Mouse (Mus musculus): Measurements from ENCODE around the gene Moxd2. TPM values are rescaled to one million over a fixed set of nuclear protein-coding genes. Genes with fewer than 3 reads are reported as not detected.

Moxd2 gene
- polyA plus RNA-seq, 1 experiment: not detected

- H3K27me3 ChIP-seq (ENCODE audit: control insufficient read depth, insufficient read depth, low read length): no peaks in the 10 kb centered on the region
- DNase-seq (ENCODE audit: low read depth in 1 of 2, low spot score in 2 of 2): no peak
- H3K36me3 ChIP-seq (ENCODE audit: control insufficient read depth, insufficient read depth, low read length): no peaks in the 10 kb centered on the region
- H3K4me1 ChIP-seq (ENCODE audit: control insufficient read depth, insufficient read depth, insufficient read length): no peaks in the 10 kb centered on the region
- H3K4me3 ChIP-seq (ENCODE audit: extremely low read depth, insufficient read depth, insufficient read length): no peak overlapping the region
- no peak overlapping the region for H3K27ac ChIP-seq (ENCODE audit: insufficient read depth, low read length)
- TF ChIP-seq POLR2A (IDR thresholded peaks at IDR 0.05; ENCODE audit: low read depth, low read length): no peak
- TF ChIP-seq CTCF (IDR thresholded peaks at IDR 0.05; ENCODE audit: extremely low read depth, insufficient read depth, insufficient read length, insufficient replicate concordance): no peak
Observed at GRCm38 (mm10) chr6:40845283-40845682, 42.0 kb downstream of the Moxd2 start.

Other genes with a start within 250 kb of the Moxd2 start
- not detected in 2 replicates for gene Prss58, start 12.9 kb upstream of the Moxd2 start, polyA plus RNA-seq (2012; rRNA removed)
- gene 1700074P13Rik, start 53.1 kb upstream of the Moxd2 start, polyA plus RNA-seq (2012; rRNA removed): not detected in 2 replicates
- gene Gm4744, start 64.4 kb upstream of the Moxd2 start, polyA plus RNA-seq (2012; rRNA removed): 0.16 TPM in 1 of 2 replicates, not detected in the other
- gene 1810009J06Rik, start 77.3 kb upstream of the Moxd2 start, polyA plus RNA-seq (2012; rRNA removed): 0.15 and 2.3 TPM in 2 replicates
- 0.41 TPM in 1 of 2 replicates, not detected in the other for gene Gm2663, start 112.0 kb upstream of the Moxd2 start, polyA plus RNA-seq (2012; rRNA removed)
- gene 2210010C04Rik, start 148.0 kb upstream of the Moxd2 start, polyA plus RNA-seq (2012; rRNA removed): 1,752 and 2,021 TPM in 2 replicates